Mouse (Mus musculus) stomach, postnatal 0 days (tissue): ENCODE data around the gene Gm20532.

Experiments
- CTCF ChIP-seq: IDR thresholded peaks from 2 replicates; pipeline ENCODE4 v1.5.1; 2016; ENCODE audit warnings: antibody characterized with exemption, low read depth, mild to moderate bottlenecking, moderate library complexity
- EP300 ChIP-seq: optimal IDR thresholded peaks from 2 replicates; pipeline ENCODE3; 2016; ENCODE audit warnings: antibody characterized with exemption

- TF ChIP-seq CTCF: no peak
- no peak for TF ChIP-seq EP300
These were observed 14.2 kb downstream of the Gm20532 start for GRCm38 (mm10) chr2:26600664-26601063.
